Mouse (Mus musculus): ENCODE measurements around the gene Tent5b.

DNA sequence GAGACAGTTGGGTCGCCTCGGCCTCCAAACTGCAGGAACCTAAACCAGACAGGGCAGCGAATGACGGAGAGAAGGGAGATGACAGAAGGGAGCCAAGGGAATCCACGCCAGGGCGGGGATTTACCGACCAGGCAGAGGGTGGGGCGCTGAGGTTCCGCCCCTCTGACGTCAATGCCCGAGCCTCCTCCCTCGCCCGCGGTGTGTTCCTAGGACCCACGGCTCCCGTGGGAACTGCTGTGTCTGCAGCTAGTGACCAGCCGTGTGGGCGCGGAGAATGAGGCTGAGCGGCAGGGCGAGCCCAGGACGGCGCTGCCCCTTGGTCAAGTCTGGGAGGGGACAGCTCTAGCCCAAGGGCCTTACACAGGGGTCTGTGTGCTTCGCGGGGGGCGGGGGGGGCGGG is 11.9 kb upstream of the Tent5b start:
- TF ChIP-seq CTCF (IDR thresholded peaks at IDR 0.05; ENCODE audit: extremely low read depth, insufficient read depth, insufficient read length, insufficient replicate concordance) = no peak
- no peak for TF ChIP-seq POLR2A (IDR thresholded peaks at IDR 0.05; ENCODE audit: low read depth, low read length)

Data from spleen, adult 2 months (tissue).